Mouse (Mus musculus) embryonic fibroblast, embryonic 13.5 days (primary cell): Measurements from ENCODE around the gene Slc26a10. TPM values are rescaled to one million over a fixed set of nuclear protein-coding genes. Genes with fewer than 3 reads are reported as not detected.
A peak's percentile ranks its signal among the peaks of the same experiment; 100 is the strongest.

Source experiments
- H3K27ac ChIP-seq: 2 replicates; pipeline ENCODE4 v1.5.1; 2012; ENCODE audit warnings: low read length, control low read depth, inconsistent platforms; ENCODE audit not compliant: insufficient read depth
- H3K4me1 ChIP-seq: 2 replicates; pipeline ENCODE4 v1.6.1; 2011; ENCODE audit warnings: low read length; ENCODE audit not compliant: control insufficient read depth, insufficient read depth
- H3K4me3 ChIP-seq: 2 replicates; pipeline ENCODE4 v1.5.1; 2011; ENCODE audit warnings: mild to moderate bottlenecking, control low read depth, low read length; ENCODE audit not compliant: insufficient read depth
- CTCF ChIP-seq: IDR thresholded peaks from 2 replicates; pipeline ENCODE4 v1.5.1; 2011; ENCODE audit warnings: mild to moderate bottlenecking, control low read depth, low read length, moderate library complexity, borderline replicate concordance; ENCODE audit not compliant: insufficient read depth
- POLR2A ChIP-seq: IDR thresholded peaks from 2 replicates; pipeline ENCODE4 v1.6.1; 2011; ENCODE audit warnings: low read depth, mild to moderate bottlenecking, control low read depth, low read length, moderate library complexity
- polyA plus RNA-seq: library from polyadenylated mRNA; stranded (reverse); fragments of >200 nt; gene quantifications from 2 replicates; pipeline ENCODE4 v1.2.4, GENCODE M21; 2011; ENCODE audit warnings: low read depth; ENCODE audit not compliant: missing spikeins, insufficient read length

The Slc26a10 gene
- polyA plus RNA-seq, 1 experiment, result 2.2 TPM

DNA sequence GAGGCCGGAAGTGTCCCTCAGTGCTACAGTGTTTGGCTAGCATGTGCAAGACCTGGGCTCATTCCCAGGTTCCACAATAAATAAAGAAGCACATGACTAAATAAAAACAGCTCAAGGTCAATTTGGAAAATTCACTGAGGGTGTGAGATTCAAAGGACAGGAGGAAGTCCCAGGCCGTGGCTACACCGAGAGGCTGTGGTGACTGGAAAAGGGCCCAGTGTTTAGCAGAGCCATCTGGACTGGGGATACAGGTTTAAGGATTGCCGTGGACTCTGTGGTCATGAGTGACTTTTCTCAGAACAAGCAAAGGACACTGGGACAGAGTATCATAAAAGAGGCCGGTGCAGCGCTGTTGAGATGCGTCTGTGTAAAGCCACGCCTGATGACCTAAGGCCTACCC lies 32.8 kb upstream of the Slc26a10 start:
- H3K4me1 ChIP-seq, result peaks cover 8% of the 10 kb centered on the region
- no peak overlapping the region for H3K4me3 ChIP-seq
- H3K27ac ChIP-seq, result no peak overlapping the region
- TF ChIP-seq CTCF (no peak), POLR2A (no peak)

DNA sequence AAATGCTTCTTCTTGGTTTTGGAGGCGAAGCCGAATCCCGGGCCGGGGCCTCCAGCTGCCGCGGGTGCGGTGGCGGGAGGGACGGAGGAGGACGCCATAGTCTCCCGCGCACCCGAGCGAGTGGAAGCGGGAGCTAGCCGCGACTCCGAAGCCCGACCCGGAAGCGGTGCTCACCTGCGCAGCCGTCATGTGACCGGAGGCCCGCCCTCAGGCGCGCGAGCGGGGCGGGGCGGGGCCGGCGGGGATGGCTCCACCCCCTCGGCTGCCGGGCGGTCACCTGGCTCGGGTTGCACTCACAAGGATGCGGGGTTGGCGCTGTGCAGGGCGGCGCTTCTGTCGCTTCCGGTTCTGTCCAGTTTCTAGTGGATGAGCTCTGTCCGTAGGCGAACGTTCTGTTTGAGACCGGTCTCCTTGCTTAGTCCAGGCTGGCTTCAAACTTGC lies 31.0 kb upstream of the Slc26a10 start, which contains the start of gene Pip4k2c:
Gene Pip4k2c (minus strand): TSS at position 172 of the 441 bp plus-strand sequence.
- TF ChIP-seq POLR2A (peak; percentile 87), CTCF (no peak)
- H3K4me1 ChIP-seq, result peaks cover 8% of the 10 kb centered on the region
- H3K27ac ChIP-seq, result peak within 1 kb of the TSS; percentile 53
- H3K4me3 ChIP-seq, result peak within 1 kb of the TSS; percentile 82

- no peak overlapping the region for H3K27ac ChIP-seq
- 0 out of 2 replicates have a peak, but pooled peaks have one; percentile 7 for TF ChIP-seq POLR2A
- no peak for TF ChIP-seq CTCF
- H3K4me3 ChIP-seq, result peak overlapping the region; percentile 82
- H3K4me1 ChIP-seq, result peaks cover 8% of the 10 kb centered on the region
Observed at GRCm38 (mm10) chr10:127210961-127211405, 30.5 kb upstream of the Slc26a10 start.

- H3K4me1 ChIP-seq, result peaks cover 8% of the 10 kb centered on the region
- no peak for TF ChIP-seq POLR2A
- no peak overlapping the region for H3K27ac ChIP-seq
- peak overlapping the region; percentile 82 for H3K4me3 ChIP-seq
Observed at GRCm38 (mm10) chr10:127209928-127210570, 29.6 kb upstream of the Slc26a10 start.

GRCm38 (mm10) chr10:127208921-127209320 lies 28.5 kb upstream of the Slc26a10 start:
- no peak for TF ChIP-seq POLR2A
- TF ChIP-seq CTCF, result no peak
- Histone ChIP-seq H3K4me3 (no peak overlapping the region), H3K27ac (no peak overlapping the region), H3K4me1 (peaks cover 8% of the 10 kb centered on the region)

- Histone ChIP-seq H3K4me1 (peaks cover 5% of the 10 kb centered on the region), H3K27ac (no peak overlapping the region), H3K4me3 (no peak overlapping the region)
- TF ChIP-seq POLR2A (no peak), CTCF (no peak)
Observed at GRCm38 (mm10) chr10:127205373-127205772, 24.9 kb upstream of the Slc26a10 start.

GRCm38 (mm10) chr10:127204589-127204988 lies 24.1 kb upstream of the Slc26a10 start:
- no peaks in the 10 kb centered on the region for H3K4me1 ChIP-seq
- H3K27ac ChIP-seq, result no peak overlapping the region
- no peak for TF ChIP-seq POLR2A
- no peak for TF ChIP-seq CTCF
- H3K4me3 ChIP-seq, result no peak overlapping the region

DNA sequence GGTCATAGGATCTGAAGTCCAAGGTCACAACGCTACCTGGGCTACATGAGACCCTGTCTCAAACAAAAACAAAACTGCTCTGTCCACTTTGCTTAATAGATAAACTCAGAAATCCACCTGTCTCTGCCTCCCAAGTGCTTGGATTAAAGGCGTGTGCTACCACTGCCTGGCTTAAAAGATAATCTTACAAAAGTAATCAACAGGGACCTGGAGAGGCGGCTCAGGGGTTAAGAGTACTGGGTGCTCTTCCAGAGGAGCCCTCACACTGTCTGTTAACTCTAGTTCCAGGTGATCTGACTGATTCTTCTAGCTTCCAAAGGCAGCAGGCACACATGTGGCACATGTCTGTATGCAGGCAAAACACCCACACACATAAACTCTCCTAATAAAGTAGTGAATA lies 22.7 kb upstream of the Slc26a10 start:
- Histone ChIP-seq H3K4me1 (no peaks in the 10 kb centered on the region), H3K27ac (no peak overlapping the region), H3K4me3 (no peak overlapping the region)
- TF ChIP-seq CTCF (no peak), POLR2A (no peak)

GRCm38 (mm10) chr10:127200279-127200678 lies 19.8 kb upstream of the Slc26a10 start:
- no peak for TF ChIP-seq POLR2A
- peak; percentile 32; the same call in 1 of the 2 replicates for TF ChIP-seq CTCF
- Histone ChIP-seq H3K27ac (no peak overlapping the region), H3K4me3 (no peak overlapping the region), H3K4me1 (no peaks in the 10 kb centered on the region)

DNA sequence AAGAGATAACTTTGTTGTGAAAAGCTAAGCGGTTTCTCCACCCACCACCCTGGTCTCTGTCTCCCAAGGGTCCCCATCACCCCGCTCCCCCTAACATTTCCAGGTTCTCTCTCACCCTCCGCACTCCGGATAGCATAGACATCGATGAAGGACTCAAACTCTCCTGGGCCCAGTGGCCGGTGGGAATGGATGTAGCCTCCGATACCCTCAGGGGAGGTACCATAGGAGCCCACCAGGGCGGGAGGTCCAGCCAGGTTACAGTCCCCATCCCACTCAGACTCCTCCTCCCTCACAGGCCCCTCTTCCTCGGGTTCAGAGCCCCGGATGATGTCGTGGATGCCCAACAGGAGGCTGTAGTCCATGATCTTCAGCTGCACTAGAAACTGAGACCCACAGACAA lies 19.0 kb upstream of the Slc26a10 start:
- H3K4me1 ChIP-seq, result no peaks in the 10 kb centered on the region
- H3K27ac ChIP-seq, result no peak overlapping the region
- TF ChIP-seq POLR2A (no peak; the same call in 1 of the 2 replicates), CTCF (no peak)
- no peak overlapping the region for H3K4me3 ChIP-seq

GRCm38 (mm10) chr10:127199068-127199467 lies 18.6 kb upstream of the Slc26a10 start:
- H3K4me3 ChIP-seq, result no peak overlapping the region
- H3K4me1 ChIP-seq, result no peaks in the 10 kb centered on the region
- TF ChIP-seq POLR2A, result peak; percentile 36
- TF ChIP-seq CTCF, result no peak
- no peak overlapping the region for H3K27ac ChIP-seq
